In genomic region chr5:116445634-116446367, GRCm38 (mm10) we compare ENCODE assay signal across 15 mouse cellular contexts. TPM values are rescaled to one million over a fixed set of nuclear protein-coding genes. Genes with fewer than 3 reads are reported as not detected.
DNase-seq lines count a peak whose midpoint lies in the region; ATAC-seq and TF ChIP-seq lines count a peak whose summit lies in the region.
"Had no signal": no experiment of that assay in that cellular context is flagged by ENCODE, and none has a peak within 500 bp of the region (broad histone marks: within the 10 kb centered on the region; RNA-seq: fewer than 3 reads in every experiment).

No protein-coding gene starts in this region.

- peaks cover 31% of the 10 kb centered on the region for H3K27me3 ChIP-seq in heart, embryonic 12.5 days (replicated peaks)
- no peaks in the 10 kb centered on the region for H3K27me3 ChIP-seq in liver, postnatal 0 days (ENCODE audit: insufficient read depth, low read length)
- H3K27me3 ChIP-seq: forebrain, embryonic 15.5 days; neural tube, embryonic 15.5 days had no signal

- H3K9me3 ChIP-seq in heart, embryonic 12.5 days (replicated peaks) = no peaks in the 10 kb centered on the region
- no peaks in the 10 kb centered on the region for H3K9me3 ChIP-seq in liver, postnatal 0 days (ENCODE audit: low read length)
- H3K9me3 ChIP-seq: forebrain, embryonic 15.5 days; neural tube, embryonic 15.5 days had no signal

- no peaks in the 10 kb centered on the region for H3K36me3 ChIP-seq in heart, embryonic 12.5 days
- no peaks in the 10 kb centered on the region for H3K36me3 ChIP-seq in liver, postnatal 0 days (replicated peaks; ENCODE audit: insufficient read depth, low read length)

- no peak overlapping the region for H3K9ac ChIP-seq in heart, embryonic 12.5 days
- peak overlapping the region; percentile 69 for H3K9ac ChIP-seq in liver, postnatal 0 days (replicated peaks)
- H3K9ac ChIP-seq: forebrain, embryonic 15.5 days; neural tube, embryonic 15.5 days had no signal

- H3K4me3 ChIP-seq in heart, embryonic 12.5 days = peak overlapping the region; percentile 20; the same call in 1 of the 2 replicates
- no peak overlapping the region for H3K4me3 ChIP-seq in layer of hippocampus, adult 2 months
- H3K4me3 ChIP-seq in liver, postnatal 0 days (ENCODE audit: low read depth, low read length) = peak overlapping the region; percentile 38
- H3K4me3 ChIP-seq: forebrain, embryonic 15.5 days; neural tube, embryonic 15.5 days had no signal

- WGBS in heart, embryonic 12.5 days = 39% methylated on average over 10 of the region's 10 CpGs
- WGBS in liver, postnatal 0 days (ENCODE audit: insufficient replicate concordance) = 37% methylated on average over 10 of the region's 10 CpGs

- TF ChIP-seq CTCF in layer of hippocampus, adult 2 months (conservative IDR thresholded peaks at IDR 0.05) = no peak
- TF ChIP-seq CTCF in liver, postnatal 0 days (IDR thresholded peaks at IDR 0.05; ENCODE audit: low read depth) = no peak

- ATAC-seq in heart, embryonic 12.5 days (ENCODE audit: insufficient number of reproducible peaks, low FRiP score) = no peak
- peak; percentile 87 for ATAC-seq in liver, postnatal 0 days
- ATAC-seq: forebrain, embryonic 15.5 days had no signal

- peak overlapping the region; percentile 47 for H3K4me2 ChIP-seq in heart, embryonic 12.5 days
- H3K4me2 ChIP-seq in liver, postnatal 0 days (ENCODE audit: low read depth, low read length) = peak overlapping the region; percentile 67
- H3K4me2 ChIP-seq: forebrain, embryonic 15.5 days; neural tube, embryonic 15.5 days had no signal

- DNase-seq in heart, adult 18-20 months = no peak
- DNase-seq in layer of hippocampus, adult 2 months (ENCODE audit: low spot score in 2 of 2) = no peak
- no peak for DNase-seq in layer of hippocampus, postnatal 25 days (ENCODE audit: extremely low spot score in 1 of 2, low spot score in 1 of 2)
- peak; percentile 32 for DNase-seq in NIH3T3 (ENCODE audit: low read depth)
- DNase-seq in liver, postnatal 0 days = peak; percentile 49
- no peak for DNase-seq in cerebellum, adult 11 months
- DNase-seq: kidney, adult 9 months; lung, adult 18-20 months; retina, postnatal 1 day; right cerebral cortex, postnatal 4 days; thymus, postnatal 25 days had no signal

- peaks cover 46% of the 10 kb centered on the region for H3K4me1 ChIP-seq in heart, embryonic 12.5 days (replicated peaks)
- H3K4me1 ChIP-seq in liver, postnatal 0 days (ENCODE audit: insufficient read depth) = peaks cover 2% of the 10 kb centered on the region; the same call in 1 of the 2 replicates

- H3K27ac ChIP-seq in heart, embryonic 12.5 days (ENCODE audit: poor library complexity, severe bottlenecking) = no peak overlapping the region
- H3K27ac ChIP-seq in layer of hippocampus, adult 2 months = peak overlapping the region; percentile 78; the same call in 1 of the 2 replicates
- H3K27ac ChIP-seq in liver, postnatal 0 days (ENCODE audit: low read depth) = peak overlapping the region; percentile 98
- H3K27ac ChIP-seq: forebrain, embryonic 15.5 days; neural tube, embryonic 15.5 days had no signal

- peak; percentile 91 for TF ChIP-seq EP300 in liver, postnatal 0 days (IDR thresholded peaks at IDR 0.05; ENCODE audit: low read depth)

RNA-seq across cellular contexts. Expression of gene Hspb8, which starts 23.1 kb away (rescaled TPM):
- polyA plus RNA-seq in heart, embryonic 12.5 days (2016; fragmentation: Nextera tagmentation; extraction: Ambion mirVana) = 37.7 and 37.9 TPM in 2 replicates
- 100 to 1,000 TPM; 423 to 471 TPM for total RNA-seq in heart, adult 18-20 months (2021)
- total RNA-seq in layer of hippocampus, adult 2 months (2021) = 10 to 100 TPM; 11.8 to 12.5 TPM
- 10 to 100 TPM; 11.7 to 13.6 TPM for total RNA-seq in layer of hippocampus, postnatal 25 days (2021)
- 9.1 and 10.6 TPM in 2 replicates for polyA plus RNA-seq in liver, postnatal 0 days (2015; fragmentation: Nextera tagmentation; extraction: Ambion mirVana)
- total RNA-seq: hematopoietic stem cell, adult 5-6 weeks had no signal

Comparison
In these comparisons a context has a peak if more than half of its experiments do, and no peak if none do; other contexts are left out.
1. DNase-seq: peak in NIH3T3 (single experiment) and liver, postnatal 0 days (single experiment); none in heart, adult 18-20 months (0 of 2), layer of hippocampus, adult 2 months (0 of 2), layer of hippocampus, postnatal 25 days (0 of 2) and cerebellum, adult 11 months (single experiment).
2. RNA of gene Hspb8, which starts 23.1 kb away (total RNA-seq): 423 to 471 TPM in heart, adult 18-20 months; 11.7 to 13.6 TPM in layer of hippocampus, postnatal 25 days and 11.8 to 12.5 TPM in layer of hippocampus, adult 2 months; every median in the first group is over 10 times any median in the second.